Mouse (Mus musculus): Measurements from ENCODE around the gene Ino80e.
"Not testable (repeated sequence)": the region's sequence is repeated elsewhere in the genome, so short reads cannot be mapped to it uniquely, and the experiment has no call there.

The Ino80e gene

DNA sequence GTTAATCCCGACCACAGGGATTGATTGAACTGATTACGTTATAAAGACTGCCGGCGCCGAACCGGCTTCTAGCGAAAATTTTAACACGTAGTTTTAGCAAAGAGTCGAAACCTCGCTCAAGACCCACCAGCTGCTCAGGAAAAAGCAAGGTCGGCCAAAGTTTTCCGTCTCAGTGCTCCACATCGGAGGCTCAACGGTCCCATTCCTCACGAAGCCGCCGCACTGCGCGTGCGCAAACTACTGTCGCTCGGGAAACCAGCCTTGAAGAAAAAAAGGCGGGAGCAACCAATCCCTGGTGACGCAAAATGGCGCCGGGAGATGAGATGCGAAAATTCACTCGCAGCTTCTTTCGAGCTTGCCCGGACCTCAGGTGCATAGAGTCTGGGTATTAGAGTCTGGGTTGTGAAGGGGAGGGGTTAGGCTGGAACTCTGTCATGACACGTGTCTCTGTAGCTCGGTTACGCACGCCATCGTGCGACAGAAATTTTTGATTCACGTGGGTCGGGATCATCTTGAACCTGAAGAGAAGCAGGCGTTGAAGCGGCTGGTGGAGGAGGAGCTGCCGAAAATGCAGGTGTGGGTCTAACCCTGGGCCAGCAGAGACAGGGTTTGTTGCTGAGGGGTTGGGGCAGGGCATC lies at the start of gene Ino80e:
Gene Ino80e, minus strand, starts transcription at position 231 of the 638 bp plus-strand sequence.
- DNase-seq: peak; percentile 94 to 97

DNA sequence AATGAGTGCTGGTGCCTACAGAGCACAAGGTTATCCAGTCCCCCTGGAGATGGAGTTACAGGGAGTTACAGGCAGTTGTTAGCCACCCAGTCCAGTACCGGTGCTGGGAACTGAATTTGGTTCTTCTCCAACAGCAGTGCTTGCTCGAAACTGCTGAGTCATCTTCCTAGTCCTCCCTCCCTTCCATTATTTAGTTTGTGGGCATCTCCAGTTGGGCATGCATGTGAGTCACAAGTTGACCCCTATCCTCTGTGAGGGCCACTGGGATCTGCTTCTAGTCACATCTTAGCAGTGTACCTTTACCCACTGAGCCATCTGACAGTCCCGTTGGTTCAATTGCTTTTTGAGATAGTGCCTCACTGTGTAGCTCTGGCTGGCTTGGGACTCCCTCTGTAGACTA lies 43.4 kb upstream of the Ino80e start:
- no peak for DNase-seq

DNA sequence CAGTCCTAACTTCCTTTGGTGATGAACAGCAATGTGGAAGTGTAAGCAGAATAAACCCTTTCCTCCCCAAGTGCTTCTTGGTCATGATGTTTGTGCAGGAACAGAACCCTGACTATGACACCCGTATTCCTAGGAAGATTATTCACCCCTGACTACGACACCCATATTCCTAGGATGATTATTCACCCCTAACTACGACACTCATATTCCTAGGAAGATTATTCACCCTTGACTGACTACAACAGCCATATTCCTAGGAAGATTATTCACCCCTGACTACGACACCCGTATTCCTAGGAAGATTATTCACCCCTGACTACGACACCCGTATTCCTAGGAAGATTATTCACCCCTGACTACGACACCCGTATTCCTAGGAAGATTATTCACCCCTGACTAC lies 37.6 kb upstream of the Ino80e start:
- DNase-seq: not testable (repeated sequence)

DNA sequence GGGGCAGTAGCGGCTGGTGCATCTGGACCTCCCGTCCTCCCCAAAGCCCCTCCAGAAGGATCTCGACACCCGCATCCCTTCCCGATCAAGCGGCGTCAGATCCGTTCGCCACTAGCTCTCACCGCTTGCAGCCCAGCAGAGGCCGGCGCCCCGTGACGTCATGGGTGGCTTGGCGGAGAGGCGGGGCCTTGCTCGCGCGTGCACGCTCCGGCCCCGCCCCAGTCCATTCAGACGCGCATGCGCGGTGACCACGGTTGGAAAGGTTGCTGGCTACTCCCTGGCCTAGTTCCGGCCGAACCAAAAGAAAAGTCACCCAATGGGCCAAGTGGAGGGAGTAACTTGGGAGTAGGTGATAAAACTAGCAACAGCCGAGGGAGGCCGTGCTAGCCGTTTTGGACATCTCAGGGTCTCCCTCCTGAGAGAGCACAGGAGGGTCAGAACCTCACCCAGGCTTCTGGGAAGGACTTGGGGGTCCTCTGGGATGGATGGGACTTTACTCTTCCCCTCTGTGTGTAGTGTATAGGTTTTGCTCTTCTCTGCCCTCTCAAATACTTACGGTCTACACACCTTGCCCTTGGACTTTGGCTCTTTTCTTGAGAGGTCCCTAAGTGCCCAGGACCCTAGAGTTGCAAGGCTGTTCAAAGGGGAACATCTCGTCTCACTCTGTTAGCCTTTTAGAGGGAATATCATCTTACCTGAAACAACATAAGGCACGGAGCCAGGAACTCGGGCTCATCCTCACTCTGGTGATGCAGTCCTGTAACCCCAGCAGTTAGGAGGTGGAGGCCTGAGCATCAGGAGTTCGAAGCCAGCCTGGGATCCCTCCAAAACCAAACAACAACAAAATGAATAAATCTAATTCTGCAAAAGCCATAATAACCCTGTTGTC lies 36.2 kb upstream of the Ino80e start:
- DNase-seq: peak; percentile 96 to 100

DNA sequence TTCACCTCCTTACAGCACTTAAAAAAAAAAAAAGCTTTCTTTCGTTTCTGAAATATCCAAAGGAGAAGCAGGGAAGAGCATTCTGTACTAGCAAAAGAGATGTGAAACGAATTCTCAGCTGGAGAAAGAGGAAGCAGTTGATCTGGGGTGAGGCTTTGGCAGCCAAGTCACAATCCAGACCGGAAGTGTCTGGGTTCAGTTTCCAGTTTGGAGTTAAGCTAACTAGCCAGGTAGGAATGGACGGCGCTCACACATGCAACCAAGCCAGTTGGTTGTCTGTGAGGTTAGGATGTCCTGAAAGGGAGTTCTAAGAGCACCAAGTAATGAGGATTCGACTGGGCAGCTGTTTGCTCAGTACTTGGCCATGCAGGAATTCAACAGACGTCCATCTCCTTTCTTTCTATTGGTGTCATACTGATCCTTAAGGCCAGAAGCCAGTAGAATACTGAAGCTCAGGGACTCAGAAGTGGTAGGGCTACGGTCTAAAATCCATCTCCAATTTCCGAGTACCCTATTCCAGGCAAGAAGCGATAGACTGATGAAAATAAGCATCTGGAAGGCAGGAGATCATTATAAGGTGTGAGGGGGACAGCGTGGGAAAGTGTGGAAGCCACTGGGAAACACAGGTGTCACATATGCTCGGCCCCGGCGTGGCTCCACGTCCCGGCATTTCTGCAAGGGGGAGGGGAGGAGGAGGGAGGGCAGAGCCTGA lies 35.4 kb upstream of the Ino80e start:
- peak in 1 of 2 experiments; percentile 10 for DNase-seq

DNA sequence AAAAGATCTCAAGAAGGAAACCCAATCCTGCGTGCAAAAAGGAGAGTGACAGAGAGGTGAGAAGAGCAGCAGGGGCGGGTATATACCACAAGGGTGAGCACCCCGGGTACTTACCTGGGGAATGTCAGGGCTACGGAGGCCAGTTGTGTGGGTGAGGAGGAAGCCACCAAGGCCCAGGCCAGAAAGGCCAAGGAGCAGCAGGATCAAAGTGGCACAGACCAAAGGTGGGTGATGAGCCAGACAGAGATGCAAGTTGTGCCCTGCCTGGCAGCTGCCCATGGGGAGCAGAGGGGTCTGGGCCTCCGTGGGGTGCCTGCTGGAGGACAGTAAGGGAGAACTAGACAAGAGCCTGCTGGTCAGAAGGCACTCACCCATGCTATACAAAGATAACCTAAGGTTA lies 34.7 kb upstream of the Ino80e start:
- DNase-seq: peak; percentile 10 to 15

DNA sequence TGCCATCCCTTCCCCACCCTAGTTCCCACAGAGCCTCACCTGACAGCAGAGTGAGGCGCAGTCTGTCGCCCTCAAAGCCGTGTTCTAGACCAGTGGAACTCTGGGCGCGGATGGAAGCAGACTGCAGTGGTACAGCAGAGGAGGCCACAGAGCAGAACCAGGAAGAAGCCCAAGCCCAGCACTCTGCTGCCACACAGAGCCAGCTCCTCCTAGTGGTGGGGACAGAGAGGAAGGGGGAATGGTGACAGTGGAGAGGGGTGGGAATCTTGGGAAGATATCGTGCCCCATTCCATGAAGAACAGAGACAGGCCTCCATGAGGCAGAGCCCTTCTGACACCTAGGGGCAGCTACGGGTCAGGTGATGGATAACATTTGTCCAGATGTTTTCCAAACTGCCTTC lies 26.7 kb upstream of the Ino80e start:
- DNase-seq: no peak

DNA sequence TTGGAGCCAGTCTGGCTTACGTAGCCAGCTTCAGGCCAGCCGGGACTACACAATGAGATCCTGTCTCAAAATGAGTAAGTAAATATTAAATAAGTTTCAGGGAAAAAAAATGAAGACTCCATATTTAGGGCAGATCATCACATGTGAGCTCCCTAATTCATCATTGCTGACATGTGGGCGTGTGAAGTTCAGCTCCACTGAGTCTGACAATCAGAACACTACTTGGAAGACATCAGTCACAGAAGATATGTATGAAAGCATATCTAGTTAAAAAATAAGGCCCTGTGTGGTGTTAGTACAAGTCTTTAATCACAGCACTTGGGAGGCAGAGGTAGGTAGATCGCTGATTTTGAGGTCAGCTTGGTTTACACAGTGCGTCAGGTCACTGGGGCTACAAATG lies 25.1 kb upstream of the Ino80e start:
- DNase-seq: no peak

DNA sequence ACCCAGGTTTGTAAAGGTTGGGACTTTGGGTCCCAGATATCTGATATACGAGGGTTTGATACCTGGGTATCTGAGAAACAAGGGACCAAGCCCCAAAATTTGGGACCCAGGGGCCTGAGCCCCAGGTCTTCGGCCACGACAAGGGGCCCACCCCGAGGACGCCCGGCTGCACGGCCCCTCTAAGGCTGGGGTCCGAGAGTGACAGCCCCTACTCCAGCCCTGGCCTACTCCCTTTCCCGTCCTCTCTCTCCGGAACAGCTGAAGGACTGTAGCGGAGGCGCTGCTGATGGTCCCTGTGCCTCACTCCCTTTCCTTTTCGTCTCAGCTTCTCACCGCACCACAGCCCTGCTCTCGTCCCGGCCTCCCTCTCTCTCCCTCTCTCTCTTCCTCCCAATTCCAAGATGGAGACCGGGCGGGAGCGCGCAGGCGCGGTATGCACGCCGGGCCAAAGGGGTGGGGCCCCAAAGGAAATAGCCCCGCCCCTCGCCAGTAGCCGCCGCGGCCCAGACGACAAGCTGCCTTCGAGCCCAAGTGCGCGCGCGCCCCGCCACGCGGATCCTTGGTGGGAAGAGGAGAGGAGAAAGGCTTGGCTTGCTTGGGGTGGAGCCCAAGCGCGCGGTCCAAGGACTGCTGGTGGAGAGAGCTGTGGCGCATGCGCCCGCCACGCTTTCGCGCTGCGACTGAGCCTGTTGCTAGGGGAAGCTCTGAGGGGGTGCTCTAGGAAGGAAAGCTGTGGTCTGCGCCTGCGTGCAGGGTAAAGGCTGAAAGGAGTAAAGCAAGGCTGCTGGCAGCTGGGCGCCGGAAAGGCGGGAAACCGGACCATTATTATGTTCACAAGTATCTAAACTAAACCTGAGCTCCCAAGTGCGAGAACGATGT lies 22.3 kb upstream of the Ino80e start, which contains the start of gene Taok2:
Gene Taok2, minus strand, starts transcription at position 418 of the 879 bp plus-strand sequence.
- peak; percentile 98 to 99 for DNase-seq

DNA sequence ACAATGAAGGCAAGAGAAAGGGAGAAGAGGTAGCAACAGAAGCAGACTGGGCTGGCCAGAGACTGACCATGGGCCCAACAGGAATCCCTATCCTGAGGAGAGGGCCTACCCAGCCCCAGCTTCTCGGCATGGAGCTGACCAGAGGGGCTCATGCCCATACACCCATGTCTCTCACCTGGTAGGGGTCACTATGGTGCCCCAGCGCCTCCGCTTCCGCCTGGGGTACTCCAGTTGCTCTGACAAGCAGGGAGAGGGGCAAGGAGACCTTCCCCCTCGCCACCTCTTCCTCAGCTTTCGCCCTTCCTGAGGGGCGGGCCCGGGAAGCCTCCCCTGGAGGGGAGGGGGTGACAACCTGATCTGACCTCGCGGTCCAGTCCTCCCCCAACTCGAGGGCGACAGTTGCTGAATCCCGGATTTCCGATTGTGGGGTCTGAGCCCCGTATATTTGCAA lies 21.6 kb upstream of the Ino80e start:
- DNase-seq: peak in 1 of 2 experiments; percentile 34

DNA sequence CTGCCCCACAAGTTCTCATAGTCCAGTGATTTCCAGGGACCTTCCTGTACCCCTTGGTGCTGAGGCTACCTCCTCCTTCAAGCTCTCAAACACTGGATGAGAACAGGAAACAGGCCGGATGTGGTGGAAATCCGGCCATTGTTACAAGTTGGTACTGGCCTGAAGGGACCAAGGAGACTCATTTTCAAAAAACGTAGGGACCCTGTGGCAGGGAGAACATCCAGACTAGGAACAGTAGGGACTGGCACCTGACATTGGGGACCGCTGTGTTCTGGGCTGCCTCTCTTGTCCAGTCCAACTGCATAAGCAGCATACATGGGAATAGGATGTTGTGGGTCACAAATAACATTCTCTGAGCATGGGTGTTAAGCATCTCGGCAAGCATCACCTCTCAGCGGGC lies 18.9 kb upstream of the Ino80e start:
- no peak for DNase-seq

DNA sequence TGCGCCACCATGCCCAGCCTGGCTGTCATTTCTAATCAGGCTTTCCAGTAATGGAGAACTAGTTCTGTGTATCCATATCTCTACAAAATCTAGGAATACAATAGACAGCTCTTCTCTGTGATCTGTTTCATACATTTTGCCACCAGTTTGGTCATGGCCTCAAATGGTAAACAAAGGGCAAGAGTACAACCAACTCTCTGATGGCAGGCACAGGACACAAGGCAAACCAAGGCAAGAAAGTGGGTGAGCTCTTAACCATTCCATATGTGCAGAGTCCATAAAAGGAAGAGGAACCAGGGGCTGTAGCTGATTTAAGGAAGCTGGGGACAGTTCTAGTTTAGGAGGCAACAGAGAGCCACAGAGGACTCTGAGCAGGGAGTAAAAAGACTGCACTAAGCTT lies 15.1 kb upstream of the Ino80e start:
- no peak for DNase-seq

DNA sequence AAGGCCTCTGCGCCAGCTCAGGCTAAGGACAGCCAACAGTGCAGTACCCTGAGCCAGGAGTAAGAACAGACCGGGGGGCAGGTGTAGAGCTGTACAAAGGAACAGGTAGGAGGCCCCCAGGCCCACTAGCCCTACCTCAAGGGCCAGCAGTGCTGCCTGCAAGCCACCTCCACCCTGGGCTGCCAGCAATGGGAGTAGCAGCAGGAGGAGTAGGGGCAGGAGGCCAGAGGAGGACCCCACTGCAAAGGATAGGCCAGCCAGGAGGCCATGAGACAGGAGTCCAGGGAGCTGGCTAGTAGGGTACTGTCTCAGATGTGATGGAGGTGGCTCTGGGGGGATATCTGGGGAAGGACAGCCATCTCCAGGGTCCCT lies 8.3 kb upstream of the Ino80e start:
- no peak for DNase-seq

DNA sequence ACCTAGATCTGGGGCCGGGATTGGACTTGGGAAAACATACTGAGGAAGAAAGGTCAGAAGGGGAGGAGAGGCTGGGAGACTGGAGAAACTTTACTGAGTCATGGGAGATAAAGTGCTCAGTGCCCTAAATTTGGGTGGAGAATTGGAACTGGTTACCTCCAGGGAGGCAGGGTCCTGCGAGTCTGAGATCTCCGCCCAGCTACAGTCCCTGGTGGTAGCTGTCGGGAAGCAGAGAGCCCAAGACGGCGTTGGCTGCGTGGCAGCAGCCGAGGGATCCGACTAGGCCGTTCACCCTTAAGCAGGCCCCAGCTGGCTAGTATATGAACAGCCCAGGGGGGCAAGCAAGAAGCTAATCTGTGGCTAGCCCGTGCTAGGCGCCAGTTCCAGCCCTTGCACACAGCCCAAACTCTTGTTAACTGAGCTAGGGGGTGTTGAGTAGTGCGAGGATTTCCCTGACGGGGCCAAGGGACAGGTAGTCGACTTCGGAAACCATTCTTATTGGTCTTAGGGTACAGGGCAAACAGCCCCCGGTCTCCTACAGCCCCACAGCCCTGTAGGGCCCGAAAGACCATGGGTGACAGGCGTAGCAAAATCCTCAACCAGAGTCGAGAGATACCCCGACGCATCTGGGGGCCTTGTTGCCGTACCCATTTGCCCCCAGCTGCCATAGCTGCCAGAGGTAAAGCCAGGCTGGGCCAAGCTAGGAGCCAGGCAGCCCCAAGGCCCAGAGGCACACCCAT lies 7.8 kb upstream of the Ino80e start:
- no peak for DNase-seq

DNA sequence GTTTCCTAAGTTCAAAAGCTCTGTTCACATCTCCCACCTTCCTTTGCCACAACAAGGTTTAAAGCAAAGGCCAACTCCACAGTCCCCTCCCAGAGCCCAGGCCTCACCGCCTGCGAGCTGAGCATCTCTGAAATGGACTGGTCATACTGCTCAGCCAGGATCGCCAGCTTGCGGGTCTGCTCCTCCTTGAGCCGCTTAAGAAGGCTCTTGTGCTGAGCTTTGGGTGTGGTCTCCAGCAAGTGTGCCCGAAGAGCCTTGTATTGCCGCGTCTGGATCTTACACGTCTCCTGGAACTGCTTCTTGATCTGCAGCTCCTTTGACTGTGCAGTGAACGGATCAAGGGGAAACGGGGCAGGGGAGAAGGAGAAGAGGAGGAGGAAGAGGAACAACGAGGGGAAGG lies 5.8 kb upstream of the Ino80e start:
- DNase-seq: no peak

DNA sequence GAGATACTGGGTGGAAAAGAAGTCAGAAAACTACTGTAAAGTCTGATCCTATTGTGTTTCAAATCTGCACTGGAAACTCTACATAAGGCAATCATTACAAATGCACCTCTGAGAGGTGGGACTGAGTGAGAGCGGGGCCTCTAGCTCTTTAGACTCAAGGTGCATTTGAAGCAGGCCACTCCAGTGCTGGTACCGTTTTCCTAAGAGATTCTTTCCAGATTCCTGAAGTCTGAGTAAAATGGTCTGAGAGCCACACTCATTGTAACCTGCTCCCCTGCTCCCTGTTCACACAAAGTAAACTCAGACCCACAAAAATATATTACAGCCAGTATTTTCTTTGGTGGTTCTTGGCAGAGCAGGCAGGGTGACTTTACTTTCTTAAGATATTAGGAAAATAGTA lies 5.4 kb upstream of the Ino80e start:
- no peak for DNase-seq

DNA sequence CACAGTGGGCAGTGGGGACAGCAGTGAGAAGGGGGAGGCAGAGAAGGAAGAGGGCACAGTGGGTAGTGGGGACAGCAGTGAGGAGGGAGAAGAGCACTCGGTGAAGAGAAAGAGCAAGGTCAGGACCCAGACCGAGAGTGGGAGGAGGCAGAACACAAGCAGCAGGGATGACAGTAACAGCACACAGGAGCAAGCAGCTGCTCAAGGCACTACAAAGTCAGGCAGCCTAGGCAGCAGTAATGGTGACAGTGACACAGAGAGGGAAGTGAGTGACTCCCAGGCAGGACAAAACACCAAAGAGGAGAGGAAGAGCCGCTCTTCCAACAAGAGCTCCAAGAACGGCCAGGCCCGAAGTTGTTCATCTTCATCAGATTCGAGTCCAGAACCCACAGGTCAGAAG lies 1.6 kb upstream of the Ino80e start:
- no peak for DNase-seq

DNA sequence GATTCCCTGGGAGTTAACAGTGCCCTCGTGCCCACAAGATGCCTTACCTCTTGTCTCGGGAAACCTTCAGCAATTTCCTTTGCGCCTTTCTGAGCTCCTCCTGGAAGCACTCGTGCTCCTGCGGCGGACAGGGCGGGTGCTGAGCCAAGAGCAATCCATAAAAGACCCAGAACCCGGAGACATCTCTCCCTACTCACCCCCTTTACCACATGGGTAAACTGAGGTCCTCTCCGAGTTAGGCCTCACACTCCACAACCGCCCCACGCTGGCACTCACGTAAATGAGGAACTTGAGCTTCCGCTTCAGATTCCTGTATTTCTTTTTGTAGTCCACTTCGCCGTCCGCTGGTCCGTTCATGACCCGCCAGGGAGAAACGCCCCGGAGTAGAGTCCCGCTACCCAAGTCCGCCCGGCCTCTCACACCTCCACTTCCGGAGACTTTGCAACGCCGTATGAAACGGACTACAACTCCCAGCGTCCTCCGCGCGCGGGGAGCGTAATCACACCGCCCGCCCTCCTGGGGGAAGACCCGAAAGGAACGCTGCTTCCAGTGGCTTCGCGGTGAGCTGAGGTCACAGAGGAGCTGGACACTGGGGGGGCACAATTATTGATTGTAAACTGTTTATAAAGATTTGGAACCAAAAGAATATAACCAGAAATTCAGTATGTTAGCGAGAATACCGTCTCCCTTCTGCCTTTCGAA lies 597 bp downstream of the Ino80e start, which contains the start of gene Hirip3:
Gene Hirip3, plus strand, starts transcription at position 544 of the 702 bp plus-strand sequence.
- DNase-seq: peak; percentile 97 to 98

DNA sequence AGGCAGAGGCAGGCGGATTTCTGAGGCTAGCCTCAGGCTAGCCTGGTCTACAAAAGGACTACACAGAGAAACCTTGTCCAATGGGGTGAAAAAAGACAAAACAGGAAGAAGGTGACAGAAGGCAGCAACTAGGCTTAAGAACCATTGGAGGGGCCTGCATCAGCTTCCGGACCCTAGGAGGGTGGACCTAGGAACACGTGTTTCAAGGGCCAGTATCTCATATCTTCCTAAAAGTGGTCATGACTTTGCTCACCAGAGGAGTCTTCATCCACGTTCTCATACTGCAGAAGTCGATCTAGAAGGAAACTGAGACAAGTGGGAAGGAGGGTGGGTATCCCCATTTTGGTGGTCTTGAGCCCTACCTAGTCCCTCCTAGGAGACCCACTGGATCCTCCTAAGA lies 1.2 kb downstream of the Ino80e start:
- no peak for DNase-seq

DNA sequence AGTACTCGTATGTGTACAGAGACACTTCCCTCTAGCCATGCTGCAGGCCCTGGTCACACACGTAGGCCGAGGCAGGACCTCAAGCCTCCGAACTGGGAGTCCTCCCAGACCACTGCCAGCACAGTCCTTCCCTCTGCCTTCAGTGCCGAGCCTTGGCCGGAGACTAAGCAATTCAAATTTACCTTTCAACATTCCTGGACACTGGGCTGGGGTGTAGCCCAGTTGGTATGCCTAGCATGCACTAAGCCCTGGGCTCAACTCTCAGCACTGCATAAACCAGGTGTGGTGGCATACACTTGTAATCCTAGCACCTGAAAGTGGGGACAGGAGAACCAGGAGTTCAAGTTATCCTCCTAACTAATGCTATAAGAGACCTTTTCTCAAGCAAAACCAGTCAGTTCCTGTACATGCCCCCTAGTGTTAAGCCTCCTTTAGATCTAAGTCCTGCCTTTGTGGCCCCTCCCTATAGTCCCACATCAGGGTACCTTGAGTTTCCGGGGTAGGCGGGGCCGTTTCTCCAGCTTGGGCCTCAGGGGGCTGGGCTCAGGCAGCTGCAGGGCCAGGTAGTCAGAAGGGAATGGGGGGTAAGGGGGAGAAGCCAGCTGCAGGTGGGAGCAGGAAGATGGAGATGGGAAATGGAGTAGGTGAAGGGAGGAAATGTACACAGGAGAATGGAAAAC lies 5.3 kb downstream of the Ino80e start:
- DNase-seq: no peak
